Comparison of ENCODE assay signal across 17 mouse cellular contexts in the genomic region with DNA sequence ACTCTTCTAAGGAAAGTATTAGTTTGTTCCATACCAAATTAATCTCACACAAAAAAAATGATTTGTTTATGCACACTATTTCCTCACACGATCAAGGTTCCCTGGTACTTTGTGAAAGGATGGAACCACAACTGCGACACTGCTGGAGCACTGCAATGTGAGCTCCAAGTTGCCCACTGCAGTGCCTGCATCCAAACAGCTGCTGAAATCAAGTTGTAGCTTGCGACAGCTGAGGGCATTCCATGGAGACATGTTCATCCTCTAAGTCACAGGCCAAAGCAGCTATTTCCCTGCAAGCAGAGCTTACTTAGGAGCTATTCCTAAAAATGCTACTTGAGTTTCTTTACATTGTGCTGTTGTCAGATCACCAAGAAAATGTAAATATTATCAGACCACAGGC.
"Had no signal": no experiment of that assay in that cellular context is flagged by ENCODE, and none has a peak within 500 bp of the region (broad histone marks: within the 10 kb centered on the region; RNA-seq: fewer than 3 reads in every experiment).

No protein-coding gene starts in this region.

- H3K9me3 ChIP-seq: midbrain, embryonic 10.5 days; midbrain, embryonic 12.5 days; neural tube, embryonic 12.5 days had no signal

- ATAC-seq: midbrain, embryonic 16.5 days had no signal

- H3K4me2 ChIP-seq: liver, embryonic 11.5 days; midbrain, embryonic 12.5 days; neural tube, embryonic 12.5 days had no signal

- H3K27ac ChIP-seq: liver, embryonic 14.5 days; midbrain, embryonic 10.5 days; midbrain, embryonic 12.5 days; neural tube, embryonic 12.5 days had no signal

- H3K36me3 ChIP-seq: midbrain, embryonic 12.5 days; neural tube, embryonic 12.5 days had no signal

- H3K4me3 ChIP-seq: midbrain, embryonic 10.5 days; midbrain, embryonic 12.5 days; neural tube, embryonic 12.5 days had no signal

- DNase-seq: lung, adult 2 months; lung, postnatal 14 days; lung, postnatal 4 days; midbrain, embryonic 14.5 days; right cerebral cortex, adult 18-20 months; right cerebral cortex, postnatal 25 days; right cerebral cortex, postnatal 4 days; spleen, adult 18-20 months; thymus, adult 18-20 months; thymus, postnatal 14 days; thymus, postnatal 36 days had no signal

- H3K27me3 ChIP-seq: midbrain, embryonic 12.5 days; neural tube, embryonic 12.5 days had no signal

- H3K4me1 ChIP-seq: midbrain, embryonic 12.5 days; neural tube, embryonic 12.5 days had no signal

- H3K9ac ChIP-seq: liver, embryonic 14.5 days; midbrain, embryonic 12.5 days; neural tube, embryonic 12.5 days had no signal
